18 mouse cellular contexts compared by ENCODE assay signal in the genomic region with DNA sequence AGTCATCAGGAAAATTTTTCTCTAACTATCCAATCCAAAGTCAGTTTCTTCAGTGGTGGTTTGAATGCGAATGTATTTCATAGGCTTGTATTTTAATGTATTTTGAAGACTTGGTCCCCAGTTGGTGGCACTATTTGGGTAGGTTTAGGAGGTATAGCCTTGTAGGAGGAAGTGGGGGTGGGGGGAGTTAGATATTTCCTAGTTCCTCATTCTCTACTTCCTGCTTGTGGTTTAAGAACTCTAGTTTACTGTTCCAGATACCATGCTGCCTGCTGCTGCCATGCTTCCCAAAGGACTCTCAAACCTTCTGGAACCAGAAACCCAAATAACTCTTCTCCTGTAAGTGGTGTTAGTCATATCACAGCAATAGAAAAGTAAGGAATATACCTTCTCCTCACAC. TPM values are rescaled to one million over a fixed set of nuclear protein-coding genes. Genes with fewer than 3 reads are reported as not detected.
A peak's percentile ranks its signal among the peaks of the same experiment; 100 is the strongest.
DNase-seq lines count a peak whose midpoint lies in the region; ATAC-seq and TF ChIP-seq lines count a peak whose summit lies in the region.
"Had no signal": no experiment of that assay in that cellular context is flagged by ENCODE, and none has a peak within 500 bp of the region (broad histone marks: within the 10 kb centered on the region; RNA-seq: fewer than 3 reads in every experiment).

No protein-coding gene starts in this region.

- H3K9ac ChIP-seq in liver, postnatal 0 days (replicated peaks), result no peak overlapping the region
- H3K9ac ChIP-seq in liver, embryonic 12.5 days, result no peak overlapping the region
- H3K9ac ChIP-seq: forebrain, postnatal 0 days; heart, embryonic 15.5 days; neural tube, embryonic 13.5 days had no signal

- 67% methylated on average over 1 of the region's 1 CpGs for WGBS in liver, postnatal 0 days (ENCODE audit: insufficient replicate concordance)
- WGBS in liver, embryonic 12.5 days (ENCODE audit: insufficient replicate concordance), result 53% methylated on average over 1 of the region's 1 CpGs
- WGBS in macrophage (ENCODE audit: missing documents), result 44% methylated on average over 1 of the region's 1 CpGs

- H3K4me2 ChIP-seq in liver, postnatal 0 days (ENCODE audit: low read depth, low read length), result no peak overlapping the region
- H3K4me2 ChIP-seq in liver, embryonic 12.5 days, result no peak overlapping the region
- H3K4me2 ChIP-seq: heart, embryonic 15.5 days; neural tube, embryonic 13.5 days had no signal

- peaks cover 33% of the 10 kb centered on the region for H3K4me1 ChIP-seq in liver, postnatal 0 days (ENCODE audit: insufficient read depth)
- peaks cover 66% of the 10 kb centered on the region for H3K4me1 ChIP-seq in liver, embryonic 12.5 days

- H3K4me3 ChIP-seq in liver, postnatal 0 days (ENCODE audit: low read depth, low read length), result no peak overlapping the region
- H3K4me3 ChIP-seq in liver, embryonic 12.5 days, result no peak overlapping the region
- H3K4me3 ChIP-seq in macrophage (ENCODE audit: inconsistent target), result no peak overlapping the region
- H3K4me3 ChIP-seq: heart, embryonic 15.5 days; neural tube, embryonic 13.5 days had no signal

- H3K9me3 ChIP-seq in liver, postnatal 0 days (ENCODE audit: low read length), result no peaks in the 10 kb centered on the region
- no peaks in the 10 kb centered on the region for H3K9me3 ChIP-seq in liver, embryonic 12.5 days (replicated peaks)
- H3K9me3 ChIP-seq: heart, embryonic 15.5 days; neural tube, embryonic 13.5 days had no signal

- 0 out of 2 replicates have a peak, but pooled peaks have one; percentile 23 for ATAC-seq in liver, postnatal 0 days
- ATAC-seq in liver, embryonic 12.5 days, result no peak
- ATAC-seq: forebrain, postnatal 0 days; hindbrain, embryonic 16.5 days had no signal

- TF ChIP-seq EP300 in liver, postnatal 0 days (IDR thresholded peaks at IDR 0.05; ENCODE audit: low read depth), result no peak

- H3K27me3 ChIP-seq in liver, postnatal 0 days (ENCODE audit: insufficient read depth, low read length), result no peaks in the 10 kb centered on the region
- no peaks in the 10 kb centered on the region for H3K27me3 ChIP-seq in liver, embryonic 12.5 days (replicated peaks)
- H3K27me3 ChIP-seq: heart, embryonic 15.5 days; neural tube, embryonic 13.5 days had no signal

- TF ChIP-seq CTCF in liver, postnatal 0 days (IDR thresholded peaks at IDR 0.05; ENCODE audit: low read depth), result peak; percentile 40

- DNase-seq in liver, postnatal 0 days, result peak; percentile 26
- DNase-seq in B cell, adult 2 months, result peak; percentile 73 to 81
- peak; percentile 84 for DNase-seq in MEL-GATA-1-ER (ENCODE audit: extremely low read depth, low read depth)
- DNase-seq in adrenal gland, postnatal 10 days, result no peak
- DNase-seq in embryo, embryonic 10.5 days (ENCODE audit: low spot score), result no peak
- DNase-seq in right cerebral cortex, postnatal 4 days, result no peak
- DNase-seq: adrenal gland, postnatal 36 days; cerebellum, adult 11 months; forebrain, postnatal 0 days; gastrocnemius, postnatal 36 days; liver; lung, postnatal 10 days; midbrain, embryonic 14.5 days had no signal

- peaks cover 100% of the 10 kb centered on the region for H3K79me2 ChIP-seq in macrophage (ENCODE audit: inconsistent target)

- peaks cover 7% of the 10 kb centered on the region for H3K36me3 ChIP-seq in liver, postnatal 0 days (replicated peaks; ENCODE audit: insufficient read depth, low read length)
- H3K36me3 ChIP-seq in liver, embryonic 12.5 days, result peaks cover 45% of the 10 kb centered on the region
- H3K36me3 ChIP-seq in macrophage (ENCODE audit: inconsistent target), result no peaks in the 10 kb centered on the region; the same call in 1 of the 2 replicates
- H3K36me3 ChIP-seq: neural tube, embryonic 13.5 days had no signal

- no peak overlapping the region for H3K27ac ChIP-seq in liver, postnatal 0 days (ENCODE audit: low read depth)
- no peak overlapping the region for H3K27ac ChIP-seq in liver, embryonic 12.5 days
- H3K27ac ChIP-seq in macrophage, result peak overlapping the region; percentile 15; the same call in 1 of the 2 replicates
- H3K27ac ChIP-seq: heart, embryonic 15.5 days; neural tube, embryonic 13.5 days had no signal

RNA-seq across cellular contexts. Expression of gene Cdc42, which starts 11.7 kb away (rescaled TPM):
- 216 and 227 TPM in 2 replicates for polyA plus RNA-seq in liver, postnatal 0 days (2015; fragmentation: Nextera tagmentation; extraction: Ambion mirVana)
- polyA plus RNA-seq in liver, embryonic 12.5 days (2016; fragmentation: Nextera tagmentation; extraction: Ambion mirVana), result 316 and 324 TPM in 2 replicates
- 100 to 1,000 TPM; 124 to 290 (median 239) TPM for total RNA-seq in macrophage (2018; cell fraction: chromatin; rRNA removed)
- 100 to 1,000 TPM; 731 to 913 (median 795) TPM for total RNA-seq in macrophage (2018; cell fraction: cytosol; rRNA removed)
- total RNA-seq in macrophage (2018; cell fraction: nucleus; rRNA removed), result 100 to 1,000 TPM; 294 to 817 (median 419) TPM
- 706 to 958 TPM (median 881 TPM) in 3 replicates for polyA plus RNA-seq in macrophage (2018)
- 100 to 1,000 TPM; 348 to 351 TPM for total RNA-seq in adrenal gland, postnatal 10 days (2021)

Comparison
In these comparisons a context has a peak if more than half of its experiments do, and no peak if none do; other contexts are left out.
1. DNase-seq: peak in liver, postnatal 0 days (single experiment), B cell, adult 2 months (2 of 2) and MEL-GATA-1-ER (single experiment); none in adrenal gland, postnatal 10 days (single experiment), embryo, embryonic 10.5 days (single experiment) and right cerebral cortex, postnatal 4 days (single experiment).